Mouse (Mus musculus): ENCODE results near the gene Sh3gl2.

Sh3gl2 gene

GRCm38 (mm10) chr4:85228589-85228948, 23.6 kb downstream of the Sh3gl2 start:
- in situ Hi-C loops (cut with MseI, MboI), result no loop called here

- in situ Hi-C loops (cut with MseI, MboI), result no loop called here
Observed at GRCm38 (mm10) chr4:85232386-85233381, 27.8 kb downstream of the Sh3gl2 start.

GRCm38 (mm10) chr4:85241675-85242074, 36.7 kb downstream of the Sh3gl2 start:
- in situ Hi-C loops (cut with MseI, MboI), result no loop called here

DNA sequence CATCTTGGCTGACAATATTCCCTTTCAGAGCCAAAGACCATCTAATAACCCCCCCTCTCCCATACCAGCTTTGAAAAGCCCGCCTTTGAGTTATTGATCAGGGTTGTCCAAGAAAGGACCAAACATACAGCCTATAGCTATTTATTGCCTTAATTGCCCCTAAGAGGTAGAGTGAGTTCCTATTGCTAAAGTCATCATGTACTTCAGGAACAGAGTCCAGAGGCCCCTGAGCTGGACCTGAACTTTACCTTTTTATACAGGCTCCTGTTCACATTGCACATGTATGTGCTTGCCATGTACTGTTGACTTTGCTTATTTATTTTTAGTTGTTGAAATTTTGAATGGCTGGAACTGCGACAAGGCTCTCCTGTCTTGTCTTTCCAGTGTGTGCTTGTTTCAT, 37.6 kb downstream of the Sh3gl2 start:
- in situ Hi-C loops (cut with MseI, MboI), result no loop called here

- in situ Hi-C loops (cut with MseI, MboI), result no loop called here
Observed at GRCm38 (mm10) chr4:85248673-85249072, 43.7 kb downstream of the Sh3gl2 start.

- in situ Hi-C loops (cut with MseI, MboI), result no loop called here
Observed at GRCm38 (mm10) chr4:85250271-85250670, 45.3 kb downstream of the Sh3gl2 start.

- in situ Hi-C loops (cut with MseI, MboI), result no loop called here
Observed at GRCm38 (mm10) chr4:85250786-85251185, 45.9 kb downstream of the Sh3gl2 start.

DNA sequence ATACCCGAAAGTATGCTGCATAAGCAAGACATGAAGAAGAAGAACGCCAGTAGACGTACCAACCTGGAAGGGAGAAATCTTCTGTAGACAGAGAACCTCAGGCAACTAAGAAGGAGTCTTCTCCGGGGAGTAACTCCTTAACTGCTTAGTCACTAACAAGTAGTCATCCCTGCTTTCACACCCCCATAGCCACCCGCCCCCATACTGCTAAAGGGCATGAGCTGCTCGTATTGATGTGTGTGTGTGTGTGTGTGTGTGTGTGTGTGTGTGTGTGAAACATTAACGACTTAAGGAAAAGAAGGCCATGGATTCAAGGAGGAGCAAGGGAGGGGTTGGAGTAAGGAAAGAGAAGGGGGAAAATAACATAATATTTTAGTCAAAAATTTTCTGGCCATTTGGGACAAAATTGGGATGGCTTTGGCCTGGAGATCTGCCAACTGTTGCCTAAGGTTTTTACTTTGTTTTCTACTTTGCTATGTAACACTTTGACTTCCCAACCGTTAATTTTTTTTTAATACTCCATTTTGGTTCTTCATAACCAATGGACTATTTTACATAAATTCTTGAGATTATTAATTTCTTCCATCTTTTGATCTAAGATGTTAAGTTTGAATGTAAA, 51.0 kb downstream of the Sh3gl2 start:
- in situ Hi-C loops (cut with MseI, MboI), result no loop called here

- in situ Hi-C loops (cut with MseI, MboI), result no loop called here
Observed at GRCm38 (mm10) chr4:85256461-85257202, 51.7 kb downstream of the Sh3gl2 start.

DNA sequence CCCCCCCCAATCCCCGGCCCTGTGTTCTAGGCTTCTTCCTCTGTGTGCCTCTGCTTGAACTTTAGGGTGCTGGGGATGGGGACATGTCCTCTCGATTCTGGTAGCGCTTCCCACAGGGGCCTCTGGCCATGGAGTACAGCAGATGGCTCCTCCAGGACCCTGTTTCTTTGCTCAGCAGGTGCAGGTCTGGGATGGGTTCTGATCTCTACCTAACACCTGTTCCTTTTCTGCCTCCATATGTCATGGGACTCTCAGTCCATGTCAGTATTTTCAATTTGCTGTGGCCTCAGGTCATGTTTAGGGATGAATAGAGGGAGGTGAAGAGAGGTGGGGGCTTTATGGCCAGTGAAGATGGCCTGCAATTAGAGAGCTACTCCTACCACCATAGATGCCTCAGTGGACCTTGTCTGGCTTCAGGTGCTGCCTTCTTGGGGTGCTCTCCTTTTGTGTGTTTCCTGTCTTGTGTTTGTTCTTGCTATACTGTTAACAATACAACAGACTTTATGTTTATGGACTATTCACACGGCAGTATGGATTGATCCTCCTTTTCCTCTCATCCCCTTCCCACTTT, 52.9 kb downstream of the Sh3gl2 start:
- in situ Hi-C loops (cut with MseI, MboI), result no loop called here

DNA sequence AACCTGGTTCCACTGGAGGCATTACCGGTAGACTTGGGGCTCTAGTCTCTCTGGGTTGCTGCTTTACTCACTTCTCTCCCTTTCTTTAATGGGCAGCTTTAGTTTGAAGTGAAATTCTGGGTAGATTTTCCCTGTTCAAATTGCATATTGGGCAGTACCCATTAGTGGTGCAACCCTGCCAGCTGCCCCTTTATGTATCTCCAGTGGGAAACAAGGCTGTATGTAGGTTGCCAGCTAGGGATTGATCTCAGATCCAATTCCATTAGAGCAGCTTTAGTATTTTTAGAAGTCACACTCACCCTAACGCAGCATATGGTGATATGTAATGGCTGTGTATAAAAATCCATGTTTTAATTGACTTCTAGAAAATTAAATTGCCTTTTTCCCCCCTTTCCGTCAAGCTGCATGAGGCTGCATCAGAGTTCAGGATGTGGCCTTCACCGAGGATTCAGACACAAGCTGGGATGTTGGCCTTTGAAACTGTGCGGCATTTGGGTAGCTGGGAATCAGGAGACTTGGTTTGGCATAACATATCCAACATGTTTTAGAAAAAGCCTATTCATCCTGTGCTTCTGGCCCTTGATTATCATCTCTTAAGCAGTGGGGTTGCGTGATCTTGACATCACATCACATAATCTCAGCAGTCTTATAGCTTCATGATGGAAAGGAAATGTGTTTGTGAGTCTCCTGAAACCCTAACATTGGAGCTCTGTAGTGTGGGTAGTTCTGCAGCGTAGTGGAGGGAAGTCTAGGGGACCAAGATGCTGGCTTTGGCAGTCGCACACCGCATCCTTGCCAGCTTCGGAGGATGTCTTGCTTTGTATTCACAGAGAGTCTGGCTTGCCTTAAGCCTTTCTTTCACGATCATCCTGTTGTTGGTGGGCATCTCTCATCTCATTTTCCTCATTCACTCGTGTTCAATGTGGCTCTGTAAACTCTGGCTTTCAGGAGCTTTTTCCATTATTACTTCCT, 56.0 kb downstream of the Sh3gl2 start:
- in situ Hi-C loops (cut with MseI, MboI), result no loop called here

DNA sequence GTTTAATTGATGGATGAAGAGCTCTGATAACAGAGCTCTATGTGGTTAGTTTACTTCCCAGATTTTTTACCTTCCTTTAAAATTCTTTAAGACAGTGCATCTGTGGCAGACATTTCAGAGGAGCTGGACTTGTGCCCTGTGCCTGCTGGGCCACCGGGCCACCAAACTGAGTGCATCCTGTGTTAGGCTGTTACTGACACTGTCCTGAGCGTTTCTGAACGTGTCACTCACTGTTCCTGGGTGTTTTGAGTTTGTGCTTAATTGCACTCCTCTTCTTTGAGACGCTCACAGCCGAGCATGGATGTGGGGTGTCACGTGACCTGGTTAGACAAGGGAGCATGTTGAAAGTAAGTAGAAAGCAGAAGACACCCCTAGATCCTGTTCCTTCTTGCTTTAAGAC, 57.2 kb downstream of the Sh3gl2 start:
- in situ Hi-C loops (cut with MseI, MboI), result no loop called here

DNA sequence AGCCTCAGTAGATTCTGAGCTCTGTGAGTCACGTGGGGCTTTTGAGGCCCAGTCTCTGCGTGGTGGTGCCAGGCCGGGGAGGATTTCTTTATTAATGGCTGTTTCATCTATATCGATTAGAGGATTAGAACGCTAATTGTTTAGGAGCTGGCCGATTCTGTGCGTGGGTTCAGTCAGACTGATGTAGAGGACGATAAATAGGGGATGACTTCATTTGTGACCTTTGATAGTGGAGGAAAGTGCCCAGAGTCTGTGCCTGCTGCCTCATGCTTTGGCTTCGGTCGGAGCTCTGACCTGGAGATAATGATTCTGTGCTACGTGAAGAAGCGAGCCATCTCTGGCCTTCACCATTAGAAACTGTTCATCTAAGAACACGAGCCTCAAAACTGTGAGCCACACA, 57.7 kb downstream of the Sh3gl2 start:
- in situ Hi-C loops (cut with MseI, MboI), result no loop called here

DNA sequence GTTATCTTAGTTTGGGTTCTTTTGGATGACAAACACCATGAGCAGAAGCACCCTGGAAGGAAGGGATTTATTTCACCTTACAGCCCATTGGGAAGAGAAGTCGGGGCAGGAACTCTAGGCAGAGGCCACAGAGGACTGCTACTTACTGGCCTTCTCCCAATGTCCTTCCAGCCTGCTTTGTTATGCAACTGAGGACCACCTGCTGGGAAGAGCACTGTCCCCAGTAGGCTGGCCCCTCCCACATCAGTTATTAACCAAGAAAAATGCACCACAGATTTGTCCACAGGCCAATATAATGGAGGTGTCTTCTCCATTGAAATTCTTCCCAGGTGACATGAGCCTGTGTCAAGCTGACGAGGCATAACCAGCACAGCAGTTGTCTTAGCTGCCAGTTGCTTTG, 62.5 kb downstream of the Sh3gl2 start:
- in situ Hi-C loops (cut with MseI, MboI), result no loop called here

- in situ Hi-C loops (cut with MseI, MboI), result no loop called here
Observed at GRCm38 (mm10) chr4:85272877-85273276, 68.0 kb downstream of the Sh3gl2 start.

DNA sequence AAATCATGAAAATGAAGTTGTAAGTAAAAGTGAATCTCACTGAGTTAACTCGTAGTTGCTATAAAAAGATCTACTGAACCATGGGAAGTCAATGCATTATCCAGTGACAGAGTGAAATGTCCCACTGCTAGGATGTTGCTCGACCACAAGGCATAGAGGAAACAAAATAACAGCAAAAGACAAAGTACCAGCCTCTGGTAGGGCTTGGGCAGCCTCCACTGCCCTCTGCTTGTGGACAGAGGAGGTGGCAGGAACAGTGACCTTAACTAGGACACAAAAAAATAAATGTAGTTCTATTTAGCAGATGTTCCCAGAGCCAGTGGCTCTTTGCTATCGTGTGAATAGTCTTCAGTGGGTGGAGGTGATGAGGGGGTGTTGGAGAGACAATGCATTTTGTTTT, 68.5 kb downstream of the Sh3gl2 start:
- in situ Hi-C loops (cut with MseI, MboI), result no loop called here

GRCm38 (mm10) chr4:85283151-85283550, 78.2 kb downstream of the Sh3gl2 start:
- in situ Hi-C loops (cut with MseI, MboI), result no loop called here

- in situ Hi-C loops (cut with MseI, MboI), result no loop called here
Observed at GRCm38 (mm10) chr4:85289990-85290389, 85.1 kb downstream of the Sh3gl2 start.

GRCm38 (mm10) chr4:85291296-85291695, 86.4 kb downstream of the Sh3gl2 start:
- in situ Hi-C loops (cut with MseI, MboI), result no loop called here

- in situ Hi-C loops (cut with MseI, MboI), result no loop called here
Observed at GRCm38 (mm10) chr4:85293368-85293767, 88.4 kb downstream of the Sh3gl2 start.
